Mouse (Mus musculus): ENCODE measurements around the gene Gm21981.

GRCm38 (mm10) chr17:47742991-47743734 lies 48.9 kb upstream of the Gm21981 start:
- TF ChIP-seq GATA1 (IDR thresholded peaks at IDR 0.05; ENCODE audit: low read length) (no peak), TAL1 (IDR thresholded peaks at IDR 0.05; ENCODE audit: low read length) (no peak)

All from erythroblast, embryonic 14.5 days (primary cell).